Mouse (Mus musculus): ENCODE data around the gene Pde4d. TPM values are rescaled to one million over a fixed set of nuclear protein-coding genes. Genes with fewer than 3 reads are reported as not detected.

Pde4d gene
- polyA plus RNA-seq (2015; fragmentation: Nextera tagmentation; extraction: Ambion mirVana) = 17.7 and 19.8 TPM in 2 replicates

DNA sequence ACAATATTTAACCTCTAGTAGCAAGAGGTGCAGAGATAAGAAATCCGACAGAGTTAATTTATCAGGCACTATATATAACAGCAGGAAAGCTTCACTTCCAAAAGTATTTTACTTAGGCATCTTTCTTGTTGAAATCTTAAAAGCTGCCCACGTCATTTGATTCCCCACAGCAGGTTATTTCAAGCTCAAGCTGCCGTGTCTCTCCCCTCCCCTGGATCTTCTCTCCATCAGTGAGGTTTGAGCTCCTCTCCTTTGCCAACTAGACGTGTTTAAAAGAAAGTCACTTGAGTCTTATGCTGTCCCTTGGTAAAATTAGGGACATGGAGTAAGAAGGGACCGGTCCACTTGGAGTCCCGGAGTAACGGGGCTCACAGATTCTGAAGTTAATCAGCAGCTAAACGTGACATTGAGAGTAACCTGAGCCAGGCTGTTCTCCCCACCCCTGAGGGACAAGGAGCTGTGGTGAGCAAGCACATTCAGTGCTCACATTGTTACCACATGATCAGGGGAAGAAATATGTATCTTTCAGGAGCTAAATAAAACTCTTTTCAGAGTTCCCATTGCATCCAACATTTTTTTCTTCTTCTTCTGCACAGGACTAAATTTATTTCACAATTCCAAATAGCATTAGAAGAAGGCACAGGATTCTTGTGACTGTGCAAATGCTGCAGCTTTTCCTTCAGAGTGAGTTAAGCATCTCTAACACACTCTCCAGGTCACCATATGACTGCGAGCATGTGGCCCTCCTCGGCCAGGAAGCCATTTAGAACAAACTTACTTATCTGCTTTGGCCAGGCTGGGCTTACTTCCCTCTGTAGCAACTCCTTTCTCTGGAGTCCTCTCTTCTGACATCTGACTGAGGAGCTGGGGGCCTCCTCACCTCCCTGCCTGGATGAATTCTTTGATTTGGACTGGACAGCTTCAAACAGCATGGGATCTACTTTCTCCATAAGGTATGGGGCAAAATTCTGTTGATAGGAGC is at the start of gene Pde4d:
Gene Pde4d, plus strand, starts transcription at position 833 of the 982 bp plus-strand sequence.
- H3K36me3 ChIP-seq = no peaks in the 10 kb centered on the region
- no peak within 1 kb of the TSS for H3K9ac ChIP-seq
- H3K27ac ChIP-seq = no peak within 1 kb of the TSS
- H3K4me1 ChIP-seq = 0 out of 2 replicates have a peak, but pooled peaks cover 4% of the 10 kb centered on the region
- H3K9me3 ChIP-seq = no peaks in the 10 kb centered on the region
- no peak for ATAC-seq (ENCODE audit: insufficient number of reproducible peaks, low FRiP score, low TSS enrichment, low read depth)
- no peaks in the 10 kb centered on the region for H3K27me3 ChIP-seq
- H3K4me3 ChIP-seq = no peak within 1 kb of the TSS
- no peak within 1 kb of the TSS for H3K4me2 ChIP-seq
- WGBS = 22% methylated on average over 10 of the region's 10 CpGs

DNA sequence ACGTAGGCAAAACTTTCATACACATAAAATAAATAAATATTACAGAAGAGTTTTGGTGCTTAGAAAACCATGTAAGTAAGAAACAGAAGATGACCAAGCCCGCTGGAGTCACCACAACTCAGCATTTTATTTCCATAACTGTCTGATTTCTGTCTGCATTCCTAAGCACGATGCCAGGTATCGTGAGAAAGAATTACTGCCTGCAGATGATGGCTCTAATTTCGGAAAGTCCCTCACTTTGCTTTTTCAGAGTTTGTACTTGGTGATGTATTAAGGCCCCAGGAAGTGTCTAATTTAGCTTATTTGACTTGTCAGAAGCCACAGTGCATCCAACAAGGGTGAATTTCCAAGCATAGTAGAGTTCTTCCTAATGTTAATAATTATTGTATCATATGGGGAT is 46.6 kb upstream of the Pde4d start:
- no peaks in the 10 kb centered on the region for H3K27me3 ChIP-seq
- no peak overlapping the region for H3K4me2 ChIP-seq
- no peaks in the 10 kb centered on the region for H3K36me3 ChIP-seq
- WGBS = 77% methylated on average over 5 of the region's 5 CpGs
- no peak for ATAC-seq (ENCODE audit: insufficient number of reproducible peaks, low FRiP score, low TSS enrichment, low read depth)
- no peak overlapping the region for H3K27ac ChIP-seq
- H3K9ac ChIP-seq = no peak overlapping the region
- no peaks in the 10 kb centered on the region for H3K4me1 ChIP-seq
- no peaks in the 10 kb centered on the region for H3K9me3 ChIP-seq
- no peak overlapping the region for H3K4me3 ChIP-seq

DNA sequence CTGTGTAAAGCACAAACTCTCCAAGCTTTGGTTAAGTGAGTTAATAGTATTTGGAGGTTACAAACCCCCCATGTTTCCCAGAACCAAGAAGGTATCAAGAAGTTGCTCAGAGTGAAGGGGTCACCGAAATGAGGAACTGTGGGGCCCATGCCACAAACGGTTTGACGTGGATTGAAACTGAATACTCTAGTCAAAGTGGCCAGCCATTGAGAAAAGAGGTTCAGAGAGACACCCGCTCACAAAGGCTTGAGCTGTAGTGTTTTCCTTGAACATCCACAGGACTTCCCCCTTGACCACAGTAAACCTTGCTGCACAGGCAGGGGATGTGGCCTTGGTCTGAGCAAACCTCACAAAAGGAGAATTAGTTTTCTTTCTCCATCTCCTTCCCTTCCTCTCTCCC is 45.4 kb upstream of the Pde4d start:
- ATAC-seq (ENCODE audit: insufficient number of reproducible peaks, low FRiP score, low TSS enrichment, low read depth) = no peak
- Histone ChIP-seq H3K9me3 (no peaks in the 10 kb centered on the region), H3K4me1 (no peaks in the 10 kb centered on the region), H3K9ac (no peak overlapping the region), H3K4me2 (no peak overlapping the region), H3K4me3 (no peak overlapping the region), H3K27me3 (no peaks in the 10 kb centered on the region), H3K36me3 (no peaks in the 10 kb centered on the region), H3K27ac (no peak overlapping the region)
- WGBS = 87% methylated on average over 4 of the region's 4 CpGs

DNA sequence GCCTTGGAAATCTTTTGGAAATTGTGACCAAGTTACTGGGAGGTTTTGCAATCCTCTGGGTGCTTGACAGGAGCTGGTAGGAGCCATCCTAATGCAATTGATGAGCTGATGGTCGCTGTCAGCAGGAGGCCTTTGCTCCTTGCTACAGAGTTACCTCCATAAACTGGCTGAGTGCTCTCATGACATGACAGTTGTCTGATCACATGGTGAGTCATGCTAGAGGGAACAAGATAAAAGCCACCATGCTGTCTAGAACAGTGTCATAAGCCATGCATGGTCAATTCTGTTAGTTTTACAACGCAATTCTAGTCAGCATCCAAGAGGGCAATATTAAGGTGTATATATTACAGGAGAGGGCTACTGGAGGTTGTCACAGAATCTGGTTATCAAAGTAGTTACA is 34.3 kb upstream of the Pde4d start:
- no peak for ATAC-seq (ENCODE audit: insufficient number of reproducible peaks, low FRiP score, low TSS enrichment, low read depth)
- no peak overlapping the region for H3K27ac ChIP-seq
- H3K27me3 ChIP-seq = no peaks in the 10 kb centered on the region
- no peaks in the 10 kb centered on the region for H3K36me3 ChIP-seq
- no peak overlapping the region for H3K4me3 ChIP-seq
- H3K4me1 ChIP-seq = no peaks in the 10 kb centered on the region
- H3K9me3 ChIP-seq = no peaks in the 10 kb centered on the region
- H3K9ac ChIP-seq = no peak overlapping the region
- H3K4me2 ChIP-seq = no peak overlapping the region
- 86% methylated on average over 2 of the region's 2 CpGs for WGBS

DNA sequence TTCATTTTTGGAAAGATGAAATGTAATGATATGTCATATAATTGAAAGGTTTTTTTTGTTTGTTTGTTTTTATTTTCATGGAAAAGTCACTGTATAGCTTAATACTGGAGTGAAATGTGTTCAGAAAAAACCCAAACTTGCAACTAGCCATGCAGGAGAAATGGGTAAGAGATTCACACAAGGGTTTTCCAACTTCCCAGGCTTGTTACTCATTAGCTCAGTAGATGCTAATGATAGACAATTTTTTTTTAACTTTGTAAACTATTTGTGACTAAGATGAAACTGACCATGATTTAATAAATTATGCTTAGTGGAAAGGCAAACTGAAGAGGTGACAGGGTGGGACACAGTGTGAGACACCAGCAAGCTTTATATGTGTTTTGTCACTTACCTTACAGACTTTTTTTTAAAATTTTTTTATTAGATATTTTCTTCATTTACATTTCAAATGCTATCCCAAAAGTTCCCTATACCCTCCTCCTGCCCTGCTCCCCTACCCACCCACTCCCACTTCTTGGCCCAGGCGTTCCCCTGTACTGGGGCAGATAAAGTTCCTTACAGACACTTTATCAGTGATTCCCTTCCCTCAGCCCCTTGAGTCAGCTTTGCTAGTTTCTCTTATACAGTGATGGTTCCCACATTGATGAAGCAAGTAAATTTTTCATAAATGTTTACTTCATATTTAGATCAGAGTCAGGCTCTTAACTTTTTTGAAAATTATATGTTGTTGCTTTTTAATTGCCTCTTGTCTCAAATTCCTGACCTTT is 30.8 kb upstream of the Pde4d start:
- no peaks in the 10 kb centered on the region for H3K36me3 ChIP-seq
- H3K4me2 ChIP-seq = no peak overlapping the region
- no peak for ATAC-seq (ENCODE audit: insufficient number of reproducible peaks, low FRiP score, low TSS enrichment, low read depth)
- H3K9ac ChIP-seq = no peak overlapping the region
- no peak overlapping the region for H3K4me3 ChIP-seq
- H3K27ac ChIP-seq = no peak overlapping the region
- H3K27me3 ChIP-seq = no peaks in the 10 kb centered on the region
- H3K4me1 ChIP-seq = no peaks in the 10 kb centered on the region
- H3K9me3 ChIP-seq = no peaks in the 10 kb centered on the region
- 81% methylated on average over 1 of the region's 1 CpGs for WGBS

DNA sequence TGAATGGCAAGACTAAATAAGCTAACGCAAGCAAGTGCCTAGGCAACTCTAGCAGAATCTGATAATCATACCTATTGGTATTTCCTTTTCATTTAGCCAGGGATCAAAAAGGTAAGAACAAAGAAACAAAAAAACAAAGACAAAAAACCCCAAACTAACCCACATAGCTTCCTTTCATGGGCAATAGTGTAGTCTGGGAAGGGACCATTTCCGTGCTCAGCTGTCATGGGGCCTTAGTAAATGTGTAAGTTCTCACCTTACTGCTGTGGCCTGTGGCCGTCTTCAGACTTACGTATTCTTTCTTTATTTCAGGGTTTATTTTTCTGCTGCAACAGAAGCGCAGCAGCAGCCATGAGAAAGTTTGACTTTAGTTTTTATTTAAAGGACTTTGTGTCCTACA is 23.4 kb upstream of the Pde4d start:
- WGBS = 76% methylated on average over 5 of the region's 5 CpGs
- no peak overlapping the region for H3K9ac ChIP-seq
- ATAC-seq (ENCODE audit: insufficient number of reproducible peaks, low FRiP score, low TSS enrichment, low read depth) = no peak
- no peaks in the 10 kb centered on the region for H3K9me3 ChIP-seq
- no peaks in the 10 kb centered on the region for H3K4me1 ChIP-seq
- H3K27ac ChIP-seq = no peak overlapping the region
- H3K4me2 ChIP-seq = no peak overlapping the region
- no peaks in the 10 kb centered on the region for H3K27me3 ChIP-seq
- H3K36me3 ChIP-seq = no peaks in the 10 kb centered on the region
- H3K4me3 ChIP-seq = no peak overlapping the region

DNA sequence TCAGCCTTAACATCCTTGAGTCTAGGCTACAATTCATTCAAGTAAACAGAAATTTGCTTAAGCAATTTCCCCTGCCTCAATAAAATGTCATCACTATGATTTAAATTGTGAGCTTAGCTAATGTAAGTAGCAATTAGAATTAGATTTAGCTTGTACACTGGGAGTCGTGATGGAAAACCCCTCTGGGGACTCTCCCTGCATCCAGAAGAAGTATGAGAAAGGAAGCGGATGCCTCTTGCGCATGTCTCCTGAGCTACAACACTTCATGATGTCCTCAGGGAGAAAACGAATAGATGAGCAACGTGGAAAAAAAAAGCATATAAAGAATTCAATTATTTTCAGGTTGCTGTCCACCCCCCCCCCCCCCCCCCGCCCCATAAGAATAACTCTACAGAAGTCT is 20.9 kb upstream of the Pde4d start:
- ATAC-seq (ENCODE audit: insufficient number of reproducible peaks, low FRiP score, low TSS enrichment, low read depth) = no peak
- Histone ChIP-seq H3K9ac (no peak overlapping the region), H3K36me3 (no peaks in the 10 kb centered on the region), H3K9me3 (no peaks in the 10 kb centered on the region), H3K27me3 (no peaks in the 10 kb centered on the region), H3K4me2 (no peak overlapping the region), H3K4me3 (no peak overlapping the region), H3K4me1 (no peaks in the 10 kb centered on the region), H3K27ac (no peak overlapping the region)
- WGBS = 68% methylated on average over 6 of the region's 6 CpGs

DNA sequence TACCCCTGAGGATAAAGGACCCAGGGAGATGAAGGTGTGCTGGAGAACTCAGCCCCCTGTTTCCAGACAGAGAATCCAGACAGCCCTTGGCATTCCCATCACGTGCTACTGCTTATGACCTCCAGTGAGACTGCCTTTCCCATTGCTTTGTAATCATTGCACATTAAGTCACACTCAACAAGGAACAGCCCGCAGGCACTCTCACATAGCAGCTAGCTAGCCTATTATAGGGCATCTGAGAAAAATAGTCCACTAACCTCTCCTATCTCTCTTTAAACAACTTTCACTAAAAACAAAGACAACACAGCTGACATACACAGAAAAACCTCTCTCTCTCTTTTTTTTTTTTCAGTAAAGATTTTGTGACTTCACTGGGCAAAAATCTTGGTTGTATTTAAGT is 20.1 kb upstream of the Pde4d start:
- Histone ChIP-seq H3K4me3 (no peak overlapping the region), H3K4me2 (no peak overlapping the region), H3K36me3 (no peaks in the 10 kb centered on the region), H3K27me3 (no peaks in the 10 kb centered on the region), H3K4me1 (no peaks in the 10 kb centered on the region), H3K9ac (no peak overlapping the region), H3K9me3 (no peaks in the 10 kb centered on the region), H3K27ac (no peak overlapping the region)
- 53% methylated on average over 2 of the region's 2 CpGs for WGBS
- ATAC-seq (ENCODE audit: insufficient number of reproducible peaks, low FRiP score, low TSS enrichment, low read depth) = no peak

DNA sequence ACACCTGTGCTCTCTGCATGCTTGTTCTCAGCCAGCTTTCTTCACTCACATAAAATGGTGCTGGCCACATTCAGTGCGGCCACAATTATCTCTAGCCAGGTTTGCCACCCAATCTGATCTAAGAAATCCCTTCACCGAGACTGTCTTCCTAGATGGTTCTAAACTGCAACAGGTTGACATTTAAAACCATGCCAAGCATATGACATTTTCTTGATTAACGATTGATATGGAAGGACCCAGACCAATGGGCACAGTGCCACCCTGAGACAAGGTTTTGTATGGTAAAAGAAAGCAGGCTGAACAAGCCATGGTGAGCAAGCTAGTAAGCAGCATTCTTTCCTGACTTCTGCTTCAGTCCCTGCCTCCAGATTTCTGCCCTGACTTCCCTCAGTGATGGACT is 18.0 kb upstream of the Pde4d start:
- WGBS = 88% methylated on average over 3 of the region's 3 CpGs
- no peaks in the 10 kb centered on the region for H3K4me1 ChIP-seq
- no peak overlapping the region for H3K27ac ChIP-seq
- no peak overlapping the region for H3K9ac ChIP-seq
- ATAC-seq (ENCODE audit: insufficient number of reproducible peaks, low FRiP score, low TSS enrichment, low read depth) = no peak
- H3K36me3 ChIP-seq = no peaks in the 10 kb centered on the region
- H3K27me3 ChIP-seq = no peaks in the 10 kb centered on the region
- no peak overlapping the region for H3K4me3 ChIP-seq
- no peaks in the 10 kb centered on the region for H3K9me3 ChIP-seq
- no peak overlapping the region for H3K4me2 ChIP-seq

DNA sequence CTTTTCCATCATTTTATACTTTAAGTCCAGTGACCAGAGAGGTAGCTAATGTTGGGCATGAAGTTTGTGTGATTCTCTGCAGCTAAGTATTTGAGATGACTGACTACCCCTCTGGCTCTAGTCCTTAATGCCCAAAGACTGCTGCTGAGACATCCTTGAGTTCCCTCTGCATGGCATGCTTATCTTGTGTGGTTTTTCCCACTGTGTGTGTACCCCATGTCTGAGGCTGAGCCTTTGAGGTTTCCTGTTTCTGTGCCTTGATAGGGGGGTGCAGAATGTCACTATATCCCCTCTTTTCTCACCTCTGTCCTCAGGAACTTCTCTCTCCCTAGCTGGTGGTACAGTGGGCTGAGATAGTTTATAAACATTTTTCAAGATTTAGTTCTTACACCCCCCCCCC is 14.1 kb upstream of the Pde4d start:
- H3K27ac ChIP-seq = no peak overlapping the region
- no peaks in the 10 kb centered on the region for H3K9me3 ChIP-seq
- H3K36me3 ChIP-seq = no peaks in the 10 kb centered on the region
- no peak overlapping the region for H3K9ac ChIP-seq
- H3K27me3 ChIP-seq = no peaks in the 10 kb centered on the region
- H3K4me1 ChIP-seq = no peaks in the 10 kb centered on the region
- H3K4me2 ChIP-seq = no peak overlapping the region
- H3K4me3 ChIP-seq = no peak overlapping the region
- ATAC-seq (ENCODE audit: insufficient number of reproducible peaks, low FRiP score, low TSS enrichment, low read depth) = no peak

DNA sequence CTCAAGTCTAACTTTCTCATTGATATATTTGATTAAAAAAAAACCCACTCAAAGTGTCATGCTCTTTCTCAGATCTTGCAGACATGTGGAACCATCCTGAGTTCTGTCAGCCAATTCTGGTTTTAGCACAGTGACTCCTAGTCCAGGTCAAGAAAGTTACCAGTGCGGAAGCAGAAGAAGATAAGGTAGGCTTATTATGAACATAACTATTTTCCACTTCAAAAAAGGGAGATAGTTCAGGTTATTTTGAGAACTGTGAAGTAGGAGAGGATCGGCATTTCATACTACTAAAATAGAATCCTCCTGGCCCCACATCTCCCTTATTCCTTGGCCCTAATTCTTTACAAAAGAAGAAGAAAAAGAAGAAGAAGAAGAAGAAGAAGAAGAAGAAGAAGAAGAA is 12.3 kb upstream of the Pde4d start:
- Histone ChIP-seq H3K4me2 (no peak overlapping the region), H3K27ac (no peak overlapping the region), H3K9ac (no peak overlapping the region), H3K4me3 (no peak overlapping the region), H3K9me3 (no peaks in the 10 kb centered on the region), H3K36me3 (no peaks in the 10 kb centered on the region), H3K4me1 (no peaks in the 10 kb centered on the region), H3K27me3 (no peaks in the 10 kb centered on the region)
- no peak for ATAC-seq (ENCODE audit: insufficient number of reproducible peaks, low FRiP score, low TSS enrichment, low read depth)
- WGBS = 99% methylated on average over 2 of the region's 2 CpGs

DNA sequence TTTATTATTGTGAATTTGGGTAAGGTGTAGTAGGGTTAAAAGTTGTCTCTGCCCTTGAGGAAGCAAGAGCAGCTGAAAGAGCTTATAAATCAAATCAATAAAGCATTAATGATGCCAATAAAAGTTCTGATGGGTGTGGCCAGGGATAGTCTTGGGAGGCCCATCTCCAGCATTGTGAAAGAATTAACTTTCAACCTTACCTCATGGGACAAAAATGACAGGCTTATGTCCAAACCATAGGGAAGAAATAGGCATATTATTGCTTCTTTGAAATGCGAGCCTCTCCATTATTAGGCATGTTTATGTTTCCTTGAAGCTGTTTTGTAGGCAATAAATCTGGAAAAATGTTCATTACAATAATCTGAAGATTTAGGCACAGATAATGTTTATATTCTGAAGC is 10.7 kb upstream of the Pde4d start:
- Histone ChIP-seq H3K9ac (no peak overlapping the region), H3K4me3 (no peak overlapping the region), H3K27ac (no peak overlapping the region), H3K4me1 (no peaks in the 10 kb centered on the region), H3K36me3 (no peaks in the 10 kb centered on the region), H3K9me3 (no peaks in the 10 kb centered on the region), H3K27me3 (no peaks in the 10 kb centered on the region), H3K4me2 (no peak overlapping the region)
- ATAC-seq (ENCODE audit: insufficient number of reproducible peaks, low FRiP score, low TSS enrichment, low read depth) = no peak
- 53% methylated on average over 1 of the region's 1 CpGs for WGBS
